Mouse (Mus musculus) forebrain, embryonic 10.5 days (tissue): ENCODE results near the gene Itk. TPM values are rescaled to one million over a fixed set of nuclear protein-coding genes. Genes with fewer than 3 reads are reported as not detected.

Experiments used
- DNase-seq: peaks from one replicate; pipeline ENCODE4 v3.0.0-alpha.2; 2017; ENCODE audit warnings: low spot score; ENCODE audit errors: extremely low spot score
- H3K27ac ChIP-seq: fragments of 300-500 bp; sonication (generic); 2 replicates; pipeline ENCODE4 v1.5.1; 2016; ENCODE audit warnings: mild to moderate bottlenecking
- H3K27me3 ChIP-seq: fragments of 300-500 bp; sonication (generic); 2 replicates; pipeline ENCODE4 v1.6.1; 2016; ENCODE audit warnings: mild to moderate bottlenecking; ENCODE audit not compliant: poor library complexity, severe bottlenecking
- H3K36me3 ChIP-seq: fragments of 300-500 bp; sonication (generic); replicated peaks from 2 replicates; pipeline ENCODE4 v1.6.1; 2016; ENCODE audit warnings: mild to moderate bottlenecking, moderate library complexity
- H3K4me1 ChIP-seq: fragments of 300-500 bp; sonication (generic); 2 replicates; pipeline ENCODE4 v1.6.1; 2016
- H3K4me3 ChIP-seq: fragments of 300-500 bp; sonication (generic); 2 replicates; pipeline ENCODE4 v1.5.1; 2016; ENCODE audit warnings: mild to moderate bottlenecking, moderate library complexity
- H3K9me3 ChIP-seq: fragments of 300-500 bp; sonication (generic); 2 replicates; pipeline ENCODE4 v1.6.1; 2016; ENCODE audit warnings: mild to moderate bottlenecking, moderate library complexity
- WGBS: fragments of 180-500 bp; shearing (Covaris S2); methylation state at CpG from one replicate; pipeline ENCODE4 v1.1.7; 2016; 5-methylcytosine and 5-hydroxymethylcytosine counted together
- polyA plus RNA-seq: library from polyadenylated mRNA; unstranded; fragments of >200 nt; fragmentation: Nextera tagmentation; extraction: Ambion mirVana; gene quantifications from 2 replicates; pipeline ENCODE4 v1.2.1, GENCODE M21; 2016

Gene Itk
- polyA plus RNA-seq, 1 experiment from 2014 or later: not detected

- Histone ChIP-seq H3K4me1 (0 out of 2 replicates have a peak, but pooled peaks cover 4% of the 10 kb centered on the region), H3K4me3 (no peak overlapping the region), H3K9me3 (no peaks in the 10 kb centered on the region), H3K27me3 (no peaks in the 10 kb centered on the region), H3K27ac (no peak overlapping the region), H3K36me3 (no peaks in the 10 kb centered on the region)
- 90% methylated on average over 16 of the region's 16 CpGs for WGBS
- DNase-seq: no peak
Observed at GRCm38 (mm10) chr11:46404986-46405385, 15.7 kb upstream of the Itk start.

GRCm38 (mm10) chr11:46401555-46401954, 12.2 kb upstream of the Itk start:
- Histone ChIP-seq H3K27me3 (no peaks in the 10 kb centered on the region), H3K9me3 (no peaks in the 10 kb centered on the region), H3K36me3 (no peaks in the 10 kb centered on the region), H3K4me3 (no peak overlapping the region), H3K4me1 (peaks cover 5% of the 10 kb centered on the region; the same call in 1 of the 2 replicates), H3K27ac (no peak overlapping the region)
- WGBS: 90% methylated on average over 12 of the region's 12 CpGs
- DNase-seq: no peak

- 72% methylated on average over 5 of the region's 5 CpGs for WGBS
- H3K27me3 ChIP-seq: no peaks in the 10 kb centered on the region
- DNase-seq: no peak
- no peak overlapping the region for H3K4me3 ChIP-seq
- peaks cover 4% of the 10 kb centered on the region; the same call in 1 of the 2 replicates for H3K4me1 ChIP-seq
- H3K9me3 ChIP-seq: no peaks in the 10 kb centered on the region
- no peak overlapping the region for H3K27ac ChIP-seq
- H3K36me3 ChIP-seq: no peaks in the 10 kb centered on the region
Observed at GRCm38 (mm10) chr11:46398933-46399383, 9.6 kb upstream of the Itk start.

- peaks cover 4% of the 10 kb centered on the region; the same call in 1 of the 2 replicates for H3K4me1 ChIP-seq
- H3K27me3 ChIP-seq: no peaks in the 10 kb centered on the region
- H3K27ac ChIP-seq: no peak overlapping the region
- H3K4me3 ChIP-seq: no peak overlapping the region
- WGBS: 84% methylated on average over 4 of the region's 4 CpGs
- no peaks in the 10 kb centered on the region for H3K36me3 ChIP-seq
- no peak for DNase-seq
- H3K9me3 ChIP-seq: no peaks in the 10 kb centered on the region
Observed at GRCm38 (mm10) chr11:46398473-46398872, 9.2 kb upstream of the Itk start.

- 70% methylated on average over 2 of the region's 2 CpGs for whole genome bisulfite sequencing
- Histone ChIP-seq H3K27me3 (no peaks in the 10 kb centered on the region), H3K27ac (no peak overlapping the region), H3K4me3 (no peak overlapping the region), H3K9me3 (no peaks in the 10 kb centered on the region), H3K36me3 (no peaks in the 10 kb centered on the region), H3K4me1 (peaks cover 4% of the 10 kb centered on the region; the same call in 1 of the 2 replicates)
- DNase-seq: no peak
Observed at GRCm38 (mm10) chr11:46397900-46398299, 8.6 kb upstream of the Itk start.

GRCm38 (mm10) chr11:46396860-46397179, 7.5 kb upstream of the Itk start:
- H3K9me3 ChIP-seq: no peaks in the 10 kb centered on the region
- H3K27ac ChIP-seq: no peak overlapping the region
- H3K27me3 ChIP-seq: no peaks in the 10 kb centered on the region
- 91% methylated on average over 4 of the region's 4 CpGs for WGBS
- no peak overlapping the region for H3K4me3 ChIP-seq
- DNase-seq: no peak
- H3K36me3 ChIP-seq: no peaks in the 10 kb centered on the region
- H3K4me1 ChIP-seq: peaks cover 4% of the 10 kb centered on the region; the same call in 1 of the 2 replicates

GRCm38 (mm10) chr11:46396167-46396859, 7.0 kb upstream of the Itk start, which contains the start of gene Fam71b:
Fam71b (plus strand) TSS chr11:46396559.
- 74% methylated on average over 13 of the region's 13 CpGs for WGBS
- no peaks in the 10 kb centered on the region for H3K27me3 ChIP-seq
- H3K9me3 ChIP-seq: no peaks in the 10 kb centered on the region
- H3K4me3 ChIP-seq: no peak within 1 kb of the TSS
- H3K36me3 ChIP-seq: no peaks in the 10 kb centered on the region
- DNase-seq: no peak
- H3K4me1 ChIP-seq: peaks cover 4% of the 10 kb centered on the region; the same call in 1 of the 2 replicates
- no peak within 1 kb of the TSS for H3K27ac ChIP-seq

GRCm38 (mm10) chr11:46395698-46396097, 6.4 kb upstream of the Itk start:
- H3K27ac ChIP-seq: no peak overlapping the region
- WGBS: 93% methylated on average over 2 of the region's 2 CpGs
- no peak overlapping the region for H3K4me3 ChIP-seq
- H3K36me3 ChIP-seq: no peaks in the 10 kb centered on the region
- H3K4me1 ChIP-seq: peaks cover 5% of the 10 kb centered on the region
- no peaks in the 10 kb centered on the region for H3K9me3 ChIP-seq
- no peaks in the 10 kb centered on the region for H3K27me3 ChIP-seq
- DNase-seq: no peak

GRCm38 (mm10) chr11:46395088-46395487, 5.8 kb upstream of the Itk start:
- DNase-seq: no peak
- Histone ChIP-seq H3K36me3 (no peaks in the 10 kb centered on the region), H3K9me3 (no peaks in the 10 kb centered on the region), H3K27ac (no peak overlapping the region), H3K4me1 (peaks cover 10% of the 10 kb centered on the region), H3K4me3 (no peak overlapping the region), H3K27me3 (no peaks in the 10 kb centered on the region)
- WGBS: 93% methylated on average over 2 of the region's 2 CpGs

GRCm38 (mm10) chr11:46393413-46393812, 4.1 kb upstream of the Itk start:
- 83% methylated on average over 4 of the region's 4 CpGs for WGBS
- Histone ChIP-seq H3K4me3 (no peak overlapping the region), H3K4me1 (peaks cover 6% of the 10 kb centered on the region), H3K9me3 (no peaks in the 10 kb centered on the region), H3K27me3 (no peaks in the 10 kb centered on the region), H3K36me3 (no peaks in the 10 kb centered on the region), H3K27ac (no peak overlapping the region)
- no peak for DNase-seq

GRCm38 (mm10) chr11:46392890-46393289, 3.6 kb upstream of the Itk start:
- 89% methylated on average over 7 of the region's 7 CpGs for WGBS
- no peaks in the 10 kb centered on the region for H3K36me3 ChIP-seq
- no peak overlapping the region for H3K4me3 ChIP-seq
- DNase-seq: no peak
- peaks cover 6% of the 10 kb centered on the region for H3K4me1 ChIP-seq
- H3K27me3 ChIP-seq: no peaks in the 10 kb centered on the region
- no peak overlapping the region for H3K27ac ChIP-seq
- no peaks in the 10 kb centered on the region for H3K9me3 ChIP-seq

- Histone ChIP-seq H3K9me3 (no peaks in the 10 kb centered on the region), H3K4me3 (no peak overlapping the region), H3K27me3 (no peaks in the 10 kb centered on the region), H3K4me1 (peaks cover 6% of the 10 kb centered on the region), H3K36me3 (no peaks in the 10 kb centered on the region), H3K27ac (no peak overlapping the region)
- WGBS: 48% methylated on average over 3 of the region's 3 CpGs
- no peak for DNase-seq
Observed at GRCm38 (mm10) chr11:46390621-46391020, 1.3 kb upstream of the Itk start.

GRCm38 (mm10) chr11:46388438-46388837, 877 bp downstream of the Itk start:
- Histone ChIP-seq H3K9me3 (no peaks in the 10 kb centered on the region), H3K27me3 (no peaks in the 10 kb centered on the region), H3K4me3 (no peak overlapping the region), H3K4me1 (peaks cover 6% of the 10 kb centered on the region), H3K27ac (no peak overlapping the region), H3K36me3 (no peaks in the 10 kb centered on the region)
- WGBS: 80% methylated on average over 6 of the region's 6 CpGs
- no peak for DNase-seq
